Mouse (Mus musculus) stomach, embryonic 15.5 days (tissue): ENCODE measurements at regions not wholly inside any gene's neighbourhood (a gene's known extent, or its start where the extent isn't known, plus 50 kb on each side); places are given as distances from the start of the nearest gene placed in this dataset.

ENCODE experiments used
- ATAC-seq: fragments of 200-750 bp; cut with Nextera tagmentation; 2 replicates; pipeline ENCODE4 v1.8.0; 2017; ENCODE audit warnings: low read depth, moderate number of reproducible peaks, moderate TSS enrichment; ENCODE audit not compliant: insufficient read depth, low FRiP score
- H3K27ac ChIP-seq: fragments of 300-500 bp; sonication (generic); 2 replicates; pipeline ENCODE4 v1.5.1; 2015; ENCODE audit warnings: mild to moderate bottlenecking, inconsistent platforms
- H3K27me3 ChIP-seq: fragments of 300-500 bp; sonication (generic); replicated peaks from 2 replicates; pipeline ENCODE4 v1.6.1; 2015; ENCODE audit warnings: inconsistent platforms
- H3K36me3 ChIP-seq: fragments of 300-500 bp; sonication (generic); 2 replicates; pipeline ENCODE4 v1.6.1; 2015; ENCODE audit warnings: inconsistent platforms
- H3K4me1 ChIP-seq: fragments of 300-500 bp; sonication (generic); 2 replicates; pipeline ENCODE4 v1.6.1; 2015; ENCODE audit warnings: inconsistent platforms
- H3K4me2 ChIP-seq: fragments of 300-500 bp; sonication (generic); 2 replicates; pipeline ENCODE4 v1.6.1; 2015; ENCODE audit warnings: mild to moderate bottlenecking, inconsistent platforms
- H3K4me3 ChIP-seq: fragments of 300-500 bp; sonication (generic); replicated peaks from 2 replicates; pipeline ENCODE4 v1.5.1; 2015; ENCODE audit warnings: inconsistent platforms
- H3K9ac ChIP-seq: fragments of 300-500 bp; sonication (generic); 2 replicates; pipeline ENCODE4 v1.6.1; 2015; ENCODE audit warnings: inconsistent platforms
- H3K9me3 ChIP-seq: fragments of 300-500 bp; sonication (generic); 2 replicates; pipeline ENCODE4 v1.6.1; 2016; ENCODE audit warnings: inconsistent platforms
- WGBS: fragments of 180-500 bp; shearing (Covaris S2); methylation state at CpG from one replicate; pipeline ENCODE4 v1.1.7; 2015; 5-methylcytosine and 5-hydroxymethylcytosine counted together

- ATAC-seq: no peak
- Histone ChIP-seq H3K9ac (no peak overlapping the region), H3K36me3 (no peaks in the 10 kb centered on the region), H3K27me3 (no peaks in the 10 kb centered on the region), H3K4me2 (no peak overlapping the region), H3K4me3 (no peak overlapping the region), H3K4me1 (no peaks in the 10 kb centered on the region), H3K9me3 (no peaks in the 10 kb centered on the region), H3K27ac (no peak overlapping the region)
- WGBS: 63% methylated on average over 5 of the region's 5 CpGs
These were observed 469.2 kb downstream of the Epha7 start for GRCm38 (mm10) chr4:29282169-29282568.

GRCm38 (mm10) chr4:29301348-29301747 lies 488.4 kb downstream of the Epha7 start:
- Histone ChIP-seq H3K4me2 (no peak overlapping the region), H3K9ac (no peak overlapping the region), H3K9me3 (no peaks in the 10 kb centered on the region), H3K27me3 (no peaks in the 10 kb centered on the region), H3K4me3 (no peak overlapping the region), H3K4me1 (no peaks in the 10 kb centered on the region), H3K27ac (no peak overlapping the region), H3K36me3 (no peaks in the 10 kb centered on the region)
- ATAC-seq: no peak
- 31% methylated on average over 1 of the region's 1 CpGs for WGBS

- Histone ChIP-seq H3K9ac (no peak overlapping the region), H3K9me3 (no peaks in the 10 kb centered on the region), H3K27me3 (no peaks in the 10 kb centered on the region), H3K4me1 (no peaks in the 10 kb centered on the region), H3K4me2 (no peak overlapping the region), H3K36me3 (no peaks in the 10 kb centered on the region), H3K27ac (no peak overlapping the region), H3K4me3 (no peak overlapping the region)
- ATAC-seq: no peak
These were observed 491.0 kb downstream of the Epha7 start for GRCm38 (mm10) chr4:29303951-29304350.

- Histone ChIP-seq H3K9me3 (no peaks in the 10 kb centered on the region), H3K27ac (no peak overlapping the region), H3K27me3 (no peaks in the 10 kb centered on the region), H3K36me3 (no peaks in the 10 kb centered on the region), H3K9ac (no peak overlapping the region), H3K4me2 (no peak overlapping the region), H3K4me1 (no peaks in the 10 kb centered on the region), H3K4me3 (no peak overlapping the region)
- no peak for ATAC-seq
- 95% methylated on average over 1 of the region's 1 CpGs for WGBS
These were observed 494.3 kb downstream of the Epha7 start for GRCm38 (mm10) chr4:29307245-29307644.

- WGBS: 82% methylated on average over 6 of the region's 6 CpGs
These were observed 511.0 kb downstream of the Epha7 start for GRCm38 (mm10) chr4:29323921-29324320.

GRCm38 (mm10) chr4:29329145-29329544 lies 516.2 kb downstream of the Epha7 start:
- no peak overlapping the region for H3K4me3 ChIP-seq
- no peaks in the 10 kb centered on the region for H3K4me1 ChIP-seq
- no peak overlapping the region for H3K27ac ChIP-seq
- H3K9ac ChIP-seq: no peak overlapping the region
- 47% methylated on average over 2 of the region's 2 CpGs for WGBS
- no peaks in the 10 kb centered on the region for H3K36me3 ChIP-seq
- H3K9me3 ChIP-seq: no peaks in the 10 kb centered on the region
- H3K4me2 ChIP-seq: no peak overlapping the region
- no peaks in the 10 kb centered on the region for H3K27me3 ChIP-seq
- ATAC-seq: no peak

More at GRCm38 (mm10) chr4:29323921-29324320, 511.0 kb downstream of the Epha7 start:
- no peaks in the 10 kb centered on the region for H3K27me3 ChIP-seq
- H3K9me3 ChIP-seq: no peaks in the 10 kb centered on the region
- no peaks in the 10 kb centered on the region for H3K36me3 ChIP-seq
- no peak overlapping the region for H3K9ac ChIP-seq
- no peak overlapping the region for H3K4me3 ChIP-seq
- H3K4me2 ChIP-seq: no peak overlapping the region
- H3K27ac ChIP-seq: no peak overlapping the region
- no peak for ATAC-seq
- no peaks in the 10 kb centered on the region for H3K4me1 ChIP-seq

- WGBS: 53% methylated on average over 2 of the region's 2 CpGs
- ATAC-seq: peak; percentile 82
These were observed 518.8 kb downstream of the Epha7 start for GRCm38 (mm10) chr4:29331747-29332146.

GRCm38 (mm10) chr4:29337245-29337644 lies 524.3 kb downstream of the Epha7 start:
- WGBS: 86% methylated on average over 10 of the region's 10 CpGs
- Histone ChIP-seq H3K9me3 (no peaks in the 10 kb centered on the region), H3K4me1 (no peaks in the 10 kb centered on the region), H3K4me2 (no peak overlapping the region), H3K36me3 (no peaks in the 10 kb centered on the region), H3K4me3 (no peak overlapping the region), H3K27me3 (no peaks in the 10 kb centered on the region), H3K27ac (no peak overlapping the region), H3K9ac (no peak overlapping the region)
- no peak for ATAC-seq

More at GRCm38 (mm10) chr4:29331747-29332146, 518.8 kb downstream of the Epha7 start:
- H3K9me3 ChIP-seq: no peaks in the 10 kb centered on the region
- no peaks in the 10 kb centered on the region for H3K4me1 ChIP-seq
- no peak overlapping the region for H3K4me2 ChIP-seq
- H3K27ac ChIP-seq: no peak overlapping the region
- H3K27me3 ChIP-seq: no peaks in the 10 kb centered on the region
- H3K4me3 ChIP-seq: no peak overlapping the region
- no peaks in the 10 kb centered on the region for H3K36me3 ChIP-seq
- H3K9ac ChIP-seq: no peak overlapping the region

- Histone ChIP-seq H3K4me2 (no peak overlapping the region), H3K27ac (no peak overlapping the region), H3K36me3 (no peaks in the 10 kb centered on the region), H3K9me3 (no peaks in the 10 kb centered on the region), H3K4me3 (no peak overlapping the region), H3K9ac (no peak overlapping the region), H3K4me1 (no peaks in the 10 kb centered on the region), H3K27me3 (no peaks in the 10 kb centered on the region)
- 83% methylated on average over 1 of the region's 1 CpGs for WGBS
- no peak for ATAC-seq
These were observed 549.3 kb downstream of the Epha7 start for GRCm38 (mm10) chr4:29362191-29362590.

GRCm38 (mm10) chr4:29389282-29389681 lies 576.4 kb downstream of the Epha7 start:
- Histone ChIP-seq H3K27me3 (no peaks in the 10 kb centered on the region), H3K9me3 (no peaks in the 10 kb centered on the region), H3K36me3 (no peaks in the 10 kb centered on the region), H3K9ac (no peak overlapping the region), H3K27ac (no peak overlapping the region), H3K4me3 (no peak overlapping the region), H3K4me1 (no peaks in the 10 kb centered on the region), H3K4me2 (no peak overlapping the region)
- WGBS: 79% methylated on average over 1 of the region's 1 CpGs
- no peak for ATAC-seq

- no peak overlapping the region for H3K27ac ChIP-seq
- WGBS: 67% methylated on average over 2 of the region's 2 CpGs
- H3K27me3 ChIP-seq: no peaks in the 10 kb centered on the region
- H3K4me1 ChIP-seq: no peaks in the 10 kb centered on the region
- H3K9ac ChIP-seq: no peak overlapping the region
- H3K9me3 ChIP-seq: no peaks in the 10 kb centered on the region
- H3K4me2 ChIP-seq: no peak overlapping the region
- ATAC-seq: no peak
- no peak overlapping the region for H3K4me3 ChIP-seq
- H3K36me3 ChIP-seq: no peaks in the 10 kb centered on the region
These were observed 577.4 kb downstream of the Epha7 start for GRCm38 (mm10) chr4:29390333-29390732.

GRCm38 (mm10) chr4:29402143-29402542 lies 589.2 kb downstream of the Epha7 start:
- H3K4me1 ChIP-seq: no peaks in the 10 kb centered on the region
- H3K9me3 ChIP-seq: no peaks in the 10 kb centered on the region
- H3K36me3 ChIP-seq: no peaks in the 10 kb centered on the region
- H3K9ac ChIP-seq: no peak overlapping the region
- H3K4me2 ChIP-seq: no peak overlapping the region
- no peaks in the 10 kb centered on the region for H3K27me3 ChIP-seq
- H3K4me3 ChIP-seq: no peak overlapping the region
- H3K27ac ChIP-seq: no peak overlapping the region
- ATAC-seq: no peak
- whole genome bisulfite sequencing: 87% methylated on average over 3 of the region's 3 CpGs

- Histone ChIP-seq H3K36me3 (no peaks in the 10 kb centered on the region), H3K9ac (no peak overlapping the region), H3K4me3 (no peak overlapping the region), H3K27me3 (no peaks in the 10 kb centered on the region), H3K9me3 (no peaks in the 10 kb centered on the region), H3K4me2 (no peak overlapping the region), H3K4me1 (no peaks in the 10 kb centered on the region), H3K27ac (no peak overlapping the region)
- ATAC-seq: no peak
- WGBS: 89% methylated on average over 8 of the region's 8 CpGs
These were observed 601.7 kb downstream of the Epha7 start for GRCm38 (mm10) chr4:29414616-29415015.
